Mouse (Mus musculus): ENCODE data around the gene Stx1b. TPM values are rescaled to one million over a fixed set of nuclear protein-coding genes. Genes with fewer than 3 reads are reported as not detected.

Gene Stx1b
- polyA plus RNA-seq (2015; fragmentation: Nextera tagmentation; extraction: Ambion mirVana): 1.7 and 2.0 TPM in 2 replicates

- WGBS: 5% methylated on average over 35 of the region's 38 CpGs
- Histone ChIP-seq H3K36me3 (ENCODE audit: control insufficient read depth, insufficient read depth, low read length) (no peaks in the 10 kb centered on the region), H3K9me3 (ENCODE audit: control insufficient read depth, low read length) (no peaks in the 10 kb centered on the region), H3K27ac (ENCODE audit: low read length) (peak within 1 kb of the TSS; percentile 28; the same call in 1 of the 2 replicates), H3K9ac (ENCODE audit: low read depth, low read length) (peak within 1 kb of the TSS; percentile 74), H3K4me3 (ENCODE audit: low read length) (peak within 1 kb of the TSS; percentile 60), H3K4me1 (ENCODE audit: control insufficient read depth, insufficient read depth, low read length) (0 out of 2 replicates have a peak, but pooled peaks cover 11% of the 10 kb centered on the region), H3K4me2 (ENCODE audit: low read depth, low read length) (peak within 1 kb of the TSS; percentile 72), H3K27me3 (replicated peaks; ENCODE audit: control insufficient read depth, insufficient read depth, low read length) (no peaks in the 10 kb centered on the region)
- peak; percentile 73 for ATAC-seq
Measured at GRCm38 (mm10) chr7:127824176-127824871, at the start of gene Stx1b, which contains the start of gene Stx4a. Gene Stx1b, minus strand, starts transcription at chr7:127824549. Gene Stx4a, plus strand, starts transcription at chr7:127824294.

- Histone ChIP-seq H3K9me3 (ENCODE audit: control insufficient read depth, low read length) (no peaks in the 10 kb centered on the region), H3K4me3 (ENCODE audit: low read length) (no peak overlapping the region), H3K36me3 (ENCODE audit: control insufficient read depth, insufficient read depth, low read length) (peaks cover 18% of the 10 kb centered on the region), H3K27ac (ENCODE audit: low read length) (no peak overlapping the region), H3K9ac (ENCODE audit: low read depth, low read length) (no peak overlapping the region), H3K27me3 (replicated peaks; ENCODE audit: control insufficient read depth, insufficient read depth, low read length) (no peaks in the 10 kb centered on the region), H3K4me2 (ENCODE audit: low read depth, low read length) (no peak overlapping the region), H3K4me1 (ENCODE audit: control insufficient read depth, insufficient read depth, low read length) (peaks cover 17% of the 10 kb centered on the region)
- no peak for ATAC-seq
- WGBS: 81% methylated on average over 5 of the region's 5 CpGs
Measured at GRCm38 (mm10) chr7:127870136-127870821, 45.9 kb upstream of the Stx1b start.

GRCm38 (mm10) chr7:127869149-127869810 lies 44.9 kb upstream of the Stx1b start:
- ATAC-seq: peak; percentile 69
- Histone ChIP-seq H3K9me3 (ENCODE audit: control insufficient read depth, low read length) (no peaks in the 10 kb centered on the region), H3K4me2 (ENCODE audit: low read depth, low read length) (no peak overlapping the region), H3K4me1 (ENCODE audit: control insufficient read depth, insufficient read depth, low read length) (peaks cover 12% of the 10 kb centered on the region), H3K4me3 (ENCODE audit: low read length) (no peak overlapping the region), H3K36me3 (ENCODE audit: control insufficient read depth, insufficient read depth, low read length) (peaks cover 18% of the 10 kb centered on the region), H3K27ac (ENCODE audit: low read length) (peak overlapping the region; percentile 36), H3K9ac (ENCODE audit: low read depth, low read length) (no peak overlapping the region), H3K27me3 (replicated peaks; ENCODE audit: control insufficient read depth, insufficient read depth, low read length) (no peaks in the 10 kb centered on the region)
- 55% methylated on average over 3 of the region's 3 CpGs for WGBS

GRCm38 (mm10) chr7:127867641-127868040 lies 43.3 kb upstream of the Stx1b start:
- Histone ChIP-seq H3K27ac (ENCODE audit: low read length) (no peak overlapping the region), H3K4me2 (ENCODE audit: low read depth, low read length) (no peak overlapping the region), H3K36me3 (ENCODE audit: control insufficient read depth, insufficient read depth, low read length) (peaks cover 18% of the 10 kb centered on the region), H3K4me1 (ENCODE audit: control insufficient read depth, insufficient read depth, low read length) (peaks cover 5% of the 10 kb centered on the region), H3K9ac (ENCODE audit: low read depth, low read length) (no peak overlapping the region), H3K9me3 (ENCODE audit: control insufficient read depth, low read length) (no peaks in the 10 kb centered on the region), H3K27me3 (replicated peaks; ENCODE audit: control insufficient read depth, insufficient read depth, low read length) (no peaks in the 10 kb centered on the region), H3K4me3 (ENCODE audit: low read length) (no peak overlapping the region)
- ATAC-seq: no peak
- 96% methylated on average over 18 of the region's 18 CpGs for WGBS

GRCm38 (mm10) chr7:127866434-127866833 lies 42.1 kb upstream of the Stx1b start:
- no peaks in the 10 kb centered on the region for H3K27me3 ChIP-seq (replicated peaks; ENCODE audit: control insufficient read depth, insufficient read depth, low read length)
- 90% methylated on average over 12 of the region's 12 CpGs for WGBS
- H3K9me3 ChIP-seq (ENCODE audit: control insufficient read depth, low read length): no peaks in the 10 kb centered on the region
- no peak overlapping the region for H3K4me2 ChIP-seq (ENCODE audit: low read depth, low read length)
- H3K27ac ChIP-seq (ENCODE audit: low read length): no peak overlapping the region
- peaks cover 5% of the 10 kb centered on the region for H3K4me1 ChIP-seq (ENCODE audit: control insufficient read depth, insufficient read depth, low read length)
- H3K9ac ChIP-seq (ENCODE audit: low read depth, low read length): no peak overlapping the region
- H3K4me3 ChIP-seq (ENCODE audit: low read length): no peak overlapping the region
- H3K36me3 ChIP-seq (ENCODE audit: control insufficient read depth, insufficient read depth, low read length): peaks cover 18% of the 10 kb centered on the region
- no peak for ATAC-seq

GRCm38 (mm10) chr7:127858258-127858657 lies 33.9 kb upstream of the Stx1b start:
- WGBS: 85% methylated on average over 6 of the region's 6 CpGs
- no peaks in the 10 kb centered on the region for H3K27me3 ChIP-seq (replicated peaks; ENCODE audit: control insufficient read depth, insufficient read depth, low read length)
- H3K9me3 ChIP-seq (ENCODE audit: control insufficient read depth, low read length): no peaks in the 10 kb centered on the region
- no peak for ATAC-seq
- no peak overlapping the region for H3K27ac ChIP-seq (ENCODE audit: low read length)
- no peak overlapping the region for H3K9ac ChIP-seq (ENCODE audit: low read depth, low read length)
- no peak overlapping the region for H3K4me3 ChIP-seq (ENCODE audit: low read length)
- H3K4me1 ChIP-seq (ENCODE audit: control insufficient read depth, insufficient read depth, low read length): no peaks in the 10 kb centered on the region
- no peak overlapping the region for H3K4me2 ChIP-seq (ENCODE audit: low read depth, low read length)
- no peaks in the 10 kb centered on the region for H3K36me3 ChIP-seq (ENCODE audit: control insufficient read depth, insufficient read depth, low read length)

- Histone ChIP-seq H3K27me3 (replicated peaks; ENCODE audit: control insufficient read depth, insufficient read depth, low read length) (no peaks in the 10 kb centered on the region), H3K9me3 (ENCODE audit: control insufficient read depth, low read length) (no peaks in the 10 kb centered on the region), H3K4me2 (ENCODE audit: low read depth, low read length) (no peak overlapping the region), H3K4me3 (ENCODE audit: low read length) (no peak overlapping the region), H3K27ac (ENCODE audit: low read length) (no peak overlapping the region), H3K4me1 (ENCODE audit: control insufficient read depth, insufficient read depth, low read length) (no peaks in the 10 kb centered on the region), H3K36me3 (ENCODE audit: control insufficient read depth, insufficient read depth, low read length) (0 out of 2 replicates have a peak, but pooled peaks cover 12% of the 10 kb centered on the region), H3K9ac (ENCODE audit: low read depth, low read length) (no peak overlapping the region)
- no peak for ATAC-seq
- 63% methylated on average over 5 of the region's 5 CpGs for WGBS
Measured at GRCm38 (mm10) chr7:127850906-127851305, 26.6 kb upstream of the Stx1b start.

- 67% methylated on average over 6 of the region's 6 CpGs for WGBS
- no peak overlapping the region for H3K4me2 ChIP-seq (ENCODE audit: low read depth, low read length)
- no peak overlapping the region for H3K4me3 ChIP-seq (ENCODE audit: low read length)
- no peak for ATAC-seq
- H3K4me1 ChIP-seq (ENCODE audit: control insufficient read depth, insufficient read depth, low read length): no peaks in the 10 kb centered on the region
- H3K27me3 ChIP-seq (replicated peaks; ENCODE audit: control insufficient read depth, insufficient read depth, low read length): no peaks in the 10 kb centered on the region
- 0 out of 2 replicates have a peak, but pooled peaks cover 12% of the 10 kb centered on the region for H3K36me3 ChIP-seq (ENCODE audit: control insufficient read depth, insufficient read depth, low read length)
- no peak overlapping the region for H3K27ac ChIP-seq (ENCODE audit: low read length)
- H3K9me3 ChIP-seq (ENCODE audit: control insufficient read depth, low read length): no peaks in the 10 kb centered on the region
- no peak overlapping the region for H3K9ac ChIP-seq (ENCODE audit: low read depth, low read length)
Measured at GRCm38 (mm10) chr7:127849973-127850875, 25.9 kb upstream of the Stx1b start.
